Mouse (Mus musculus): Measurements from ENCODE around the gene Nsmce4a. TPM values are rescaled to one million over a fixed set of nuclear protein-coding genes. Genes with fewer than 3 reads are reported as not detected.

The Nsmce4a gene
- polyA plus RNA-seq, 1 experiment from 2014 or later: 169 TPM

Other genes with a start within 250 kb of the Nsmce4a start
- 68.2 and 76.9 TPM in 2 replicates for gene Ate1, start 52.7 kb downstream of the Nsmce4a start, polyA plus RNA-seq (2016; fragmentation: Nextera tagmentation; extraction: Ambion mirVana)
- gene Tacc2, start 4.3 kb upstream of the Nsmce4a start, polyA plus RNA-seq (2016; fragmentation: Nextera tagmentation; extraction: Ambion mirVana): 73.3 and 73.6 TPM in 2 replicates
- not detected in 2 replicates for gene Btbd16, start 201.0 kb upstream of the Nsmce4a start, polyA plus RNA-seq (2016; fragmentation: Nextera tagmentation; extraction: Ambion mirVana)

Measured in midbrain, embryonic 12.5 days (tissue).